ENCODE assay signal across 22 mouse cellular contexts in genomic region chr9:62084896-62085295, GRCm38 (mm10). TPM values are rescaled to one million over a fixed set of nuclear protein-coding genes. Genes with fewer than 3 reads are reported as not detected.
A peak's percentile ranks its signal among the peaks of the same experiment; 100 is the strongest.
DNase-seq lines count a peak whose midpoint lies in the region; ATAC-seq and TF ChIP-seq lines count a peak whose summit lies in the region.
"Had no signal": no experiment of that assay in that cellular context is flagged by ENCODE, and none has a peak within 500 bp of the region (broad histone marks: within the 10 kb centered on the region; RNA-seq: fewer than 3 reads in every experiment).

No protein-coding gene starts in this region.

- no peak for TF ChIP-seq CTCF in gastrocnemius, adult 2 months (IDR thresholded peaks at IDR 0.05)

- DNase-seq in gastrocnemius, adult 2 months: peak; percentile 20
- no peak for DNase-seq in gastrocnemius, adult 18-20 months (ENCODE audit: low spot score)
- DNase-seq in 3134 (ENCODE audit: extremely low read depth, insufficient read length, low spot score): peak; percentile 4
- DNase-seq in adrenal gland, adult 2 months: peak; percentile 64
- DNase-seq in adrenal gland, postnatal 25 days: peak; percentile 8
- DNase-seq in cerebellum, adult 18-20 months: no peak
- no peak for DNase-seq in ovary, adult 18-20 months (ENCODE audit: low spot score)
- DNase-seq: B cell, adult 2 months; cerebellum, adult 11 months; cerebellum, adult 9-10 months; cerebellum, postnatal 36 days; gastrocnemius, postnatal 25 days; heart, postnatal 10 days; kidney, adult 18-20 months had no signal

- H3K27ac ChIP-seq in gastrocnemius, adult 2 months: peak overlapping the region; percentile 43; the same call in 1 of the 2 replicates
- H3K27ac ChIP-seq: embryonic facial prominence, embryonic 13.5 days; forebrain, embryonic 12.5 days; hindbrain, embryonic 13.5 days; intestine, embryonic 15.5 days had no signal

- ATAC-seq in cerebellum, adult (ENCODE audit: insufficient number of reproducible peaks, low FRiP score, low TSS enrichment): no peak
- ATAC-seq: CD4-positive, CD25-positive, alpha-beta regulatory T cell, adult 4 months; forebrain, embryonic 16.5 days; intestine, embryonic 15.5 days had no signal

- intact Hi-C loops in gastrocnemius, adult 2 months (cut with DNase I): no loop called here

- H3K4me3 ChIP-seq in gastrocnemius, adult 2 months: no peak overlapping the region
- H3K4me3 ChIP-seq: embryonic facial prominence, embryonic 13.5 days; forebrain, embryonic 12.5 days; hindbrain, embryonic 13.5 days; intestine, embryonic 15.5 days had no signal

RNA-seq across cellular contexts. Expression of gene Glce, which starts 37.6 kb away (rescaled TPM):
- total RNA-seq in gastrocnemius, adult 2 months (2021): 1 to 10 TPM; 6.1 to 8.9 TPM
- total RNA-seq in gastrocnemius, adult 18-20 months (2021): 1 to 10 TPM; 5.8 TPM
- total RNA-seq in adrenal gland, adult 2 months (2021): 10 to 100 TPM; 31.2 to 52.0 TPM
- polyA plus RNA-seq in adrenal gland, adult 2 months (2012; rRNA removed): 1.4 and 2.4 TPM in 2 replicates
- total RNA-seq in adrenal gland, postnatal 25 days (2021): 39.3 and 44.8 TPM in 2 replicates

RNA-seq across cellular contexts. Expression of gene Paqr5, which starts 58.2 kb away (rescaled TPM):
- not detected for total RNA-seq in gastrocnemius, adult 2 months (2021)
- total RNA-seq in gastrocnemius, adult 18-20 months (2021): under 1 TPM in 1 of 2 experiments, not detected in 1; 0.21 TPM
- 10 to 100 TPM in 1 of 2 experiments, under 1 TPM in 1; 0.93 to 16.3 TPM for total RNA-seq in adrenal gland, adult 2 months (2021)
- 16.8 and 22.9 TPM in 2 replicates for polyA plus RNA-seq in adrenal gland, adult 2 months (2012; rRNA removed)
- total RNA-seq in adrenal gland, postnatal 25 days (2021): 12.0 and 13.8 TPM in 2 replicates
- total RNA-seq: gastrocnemius, postnatal 25 days; heart, postnatal 10 days had no signal
- polyA plus RNA-seq: G1E had no signal

Comparison
In these comparisons a context has a peak if more than half of its experiments do, and no peak if none do; other contexts are left out.
1. DNase-seq: peak in gastrocnemius, adult 2 months (single experiment), 3134 (single experiment), adrenal gland, adult 2 months (single experiment) and adrenal gland, postnatal 25 days (single experiment); none in gastrocnemius, adult 18-20 months (single experiment), cerebellum, adult 18-20 months (0 of 2) and ovary, adult 18-20 months (single experiment).